Mouse (Mus musculus): ENCODE data around the gene Wnt7b. TPM values are rescaled to one million over a fixed set of nuclear protein-coding genes. Genes with fewer than 3 reads are reported as not detected.

Wnt7b gene
- polyA plus RNA-seq, 1 experiment = not detected

DNA sequence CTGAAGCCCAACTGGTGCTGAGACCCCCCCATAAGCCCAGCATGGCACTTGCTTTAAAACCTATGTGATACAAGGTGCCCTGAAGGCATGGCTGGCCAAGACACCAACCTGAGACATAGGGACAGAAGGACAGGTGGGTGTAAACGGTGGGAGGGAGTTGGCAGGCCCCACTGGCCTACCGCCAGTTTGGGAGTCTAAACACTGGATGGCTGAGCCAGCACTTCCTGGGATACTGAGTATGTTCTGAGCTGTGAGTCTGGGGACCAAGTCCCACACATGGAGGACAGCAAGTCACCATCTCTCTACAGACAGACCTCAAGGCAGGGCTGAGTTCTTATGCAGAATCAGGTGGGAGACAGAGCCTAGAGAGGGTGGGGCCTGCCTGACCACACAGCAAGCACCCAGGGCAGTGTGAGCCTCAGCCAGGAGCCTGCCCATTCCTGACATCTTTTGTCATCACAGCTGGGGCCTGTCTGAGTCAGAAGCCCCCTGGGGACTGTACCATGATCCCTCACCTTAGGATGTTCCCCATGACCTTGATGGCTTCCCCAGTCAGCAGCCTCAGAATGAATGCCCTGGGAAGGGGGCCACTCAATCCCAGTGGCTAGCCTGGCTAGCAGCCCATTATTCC lies 13.0 kb downstream of the Wnt7b start:
- Histone ChIP-seq H3K36me3 (ENCODE audit: control insufficient read depth, insufficient read depth, low read length) (no peaks in the 10 kb centered on the region), H3K27me3 (ENCODE audit: control insufficient read depth, insufficient read depth, low read length) (0 out of 2 replicates have a peak, but pooled peaks cover 7% of the 10 kb centered on the region), H3K4me1 (ENCODE audit: control insufficient read depth, insufficient read depth, insufficient read length, low read length) (no peaks in the 10 kb centered on the region), H3K27ac (ENCODE audit: insufficient read depth, low read depth, low read length) (no peak overlapping the region), H3K4me3 (ENCODE audit: low read depth, low read length) (no peak overlapping the region)
- 27% methylated on average over 2 of the region's 2 CpGs for WGBS
- TF ChIP-seq POLR2A (IDR thresholded peaks at IDR 0.05; ENCODE audit: low read depth, low read length) (no peak), CTCF (IDR thresholded peaks at IDR 0.05; ENCODE audit: extremely low read depth, insufficient read length, insufficient replicate concordance, low read depth, low read length) (no peak)

DNA sequence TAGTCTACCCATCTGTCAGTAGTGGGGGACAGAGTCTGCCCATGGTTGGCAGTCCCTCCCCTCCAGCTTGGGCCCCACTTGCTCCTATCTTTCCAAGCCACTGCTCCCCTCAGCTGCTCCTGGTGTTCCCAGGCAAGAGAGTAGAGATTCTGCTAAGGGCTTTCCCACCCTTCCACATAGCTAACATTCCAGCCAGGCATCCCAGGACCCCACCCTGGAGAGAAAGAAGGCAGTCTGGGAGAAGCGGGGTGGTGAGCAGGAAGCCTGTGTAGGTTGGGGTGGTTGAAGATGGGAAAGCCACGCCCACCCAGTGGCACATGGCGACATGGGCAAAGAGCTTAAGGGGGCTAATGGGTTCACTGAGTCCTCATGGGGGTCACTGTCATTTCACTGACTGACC lies 13.9 kb downstream of the Wnt7b start:
- WGBS = 72% methylated on average over 3 of the region's 3 CpGs
- no peak for TF ChIP-seq POLR2A (IDR thresholded peaks at IDR 0.05; ENCODE audit: low read depth, low read length)
- no peak for TF ChIP-seq CTCF (IDR thresholded peaks at IDR 0.05; ENCODE audit: extremely low read depth, insufficient read length, insufficient replicate concordance, low read depth, low read length)

DNA sequence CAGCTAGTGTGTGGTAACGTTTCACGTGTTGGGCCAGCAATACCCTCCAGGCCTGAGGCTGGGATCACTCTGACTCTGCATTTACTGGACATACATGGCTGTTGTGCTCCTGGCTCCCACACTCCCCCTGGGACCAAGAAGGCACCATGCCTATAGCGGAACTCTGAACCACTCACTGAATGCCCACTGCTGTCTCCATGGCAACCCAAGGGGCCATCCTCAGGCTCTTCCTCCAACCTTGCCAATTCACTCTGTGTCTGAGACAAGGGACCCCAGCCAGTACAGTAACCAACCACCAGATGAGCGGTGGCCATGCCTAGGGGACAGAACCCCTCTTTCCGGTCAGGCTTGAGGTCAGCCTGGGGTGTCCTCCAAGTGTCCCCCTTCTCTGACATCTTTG lies 17.3 kb downstream of the Wnt7b start:
- no peaks in the 10 kb centered on the region for H3K27me3 ChIP-seq (ENCODE audit: control insufficient read depth, insufficient read depth, low read length)
- WGBS = 92% methylated on average over 5 of the region's 5 CpGs
- no peak overlapping the region for H3K4me3 ChIP-seq (ENCODE audit: low read depth, low read length)
- H3K27ac ChIP-seq (ENCODE audit: insufficient read depth, low read depth, low read length) = no peak overlapping the region
- no peaks in the 10 kb centered on the region for H3K4me1 ChIP-seq (ENCODE audit: control insufficient read depth, insufficient read depth, insufficient read length, low read length)
- no peaks in the 10 kb centered on the region for H3K36me3 ChIP-seq (ENCODE audit: control insufficient read depth, insufficient read depth, low read length)
- TF ChIP-seq POLR2A (IDR thresholded peaks at IDR 0.05; ENCODE audit: low read depth, low read length) = no peak
- no peak for TF ChIP-seq CTCF (IDR thresholded peaks at IDR 0.05; ENCODE audit: extremely low read depth, insufficient read length, insufficient replicate concordance, low read depth, low read length)

More for the DNA sequence above, 13.9 kb downstream of the Wnt7b start:
- Histone ChIP-seq H3K36me3 (ENCODE audit: control insufficient read depth, insufficient read depth, low read length) (no peaks in the 10 kb centered on the region), H3K4me3 (ENCODE audit: low read depth, low read length) (no peak overlapping the region), H3K27ac (ENCODE audit: insufficient read depth, low read depth, low read length) (no peak overlapping the region), H3K27me3 (ENCODE audit: control insufficient read depth, insufficient read depth, low read length) (0 out of 2 replicates have a peak, but pooled peaks cover 2% of the 10 kb centered on the region), H3K4me1 (ENCODE audit: control insufficient read depth, insufficient read depth, insufficient read length, low read length) (no peaks in the 10 kb centered on the region)

- H3K4me1 ChIP-seq (ENCODE audit: control insufficient read depth, insufficient read depth, insufficient read length, low read length) = no peaks in the 10 kb centered on the region
- no peak overlapping the region for H3K27ac ChIP-seq (ENCODE audit: insufficient read depth, low read depth, low read length)
- H3K36me3 ChIP-seq (ENCODE audit: control insufficient read depth, insufficient read depth, low read length) = no peaks in the 10 kb centered on the region
- no peak for TF ChIP-seq POLR2A (IDR thresholded peaks at IDR 0.05; ENCODE audit: low read depth, low read length)
- TF ChIP-seq CTCF (IDR thresholded peaks at IDR 0.05; ENCODE audit: extremely low read depth, insufficient read length, insufficient replicate concordance, low read depth, low read length) = no peak
- no peaks in the 10 kb centered on the region for H3K27me3 ChIP-seq (ENCODE audit: control insufficient read depth, insufficient read depth, low read length)
- 77% methylated on average over 13 of the region's 13 CpGs for WGBS
- no peak overlapping the region for H3K4me3 ChIP-seq (ENCODE audit: low read depth, low read length)
These were observed 18.1 kb downstream of the Wnt7b start for GRCm38 (mm10) chr15:85564034-85564769.

DNA sequence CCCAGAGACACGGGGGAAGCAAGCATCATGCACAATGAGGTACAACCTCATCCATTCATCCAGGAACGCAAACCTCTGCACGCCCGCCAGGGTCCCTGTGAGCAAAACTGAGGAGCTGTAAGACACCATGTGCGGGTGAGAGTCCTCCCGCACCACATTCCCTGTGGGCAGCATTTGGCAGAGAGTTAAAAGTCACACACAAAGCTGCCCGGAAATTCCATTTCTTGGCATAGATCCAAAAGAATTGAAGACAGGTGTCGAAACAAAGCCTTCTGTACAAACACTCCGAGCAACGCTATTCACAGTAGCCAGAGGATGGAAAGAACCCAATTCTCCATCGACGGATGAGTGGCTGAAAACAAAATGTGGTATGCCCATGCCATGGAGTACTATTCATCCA lies 20.3 kb downstream of the Wnt7b start:
- 59% methylated on average over 12 of the region's 12 CpGs for WGBS
- Histone ChIP-seq H3K36me3 (ENCODE audit: control insufficient read depth, insufficient read depth, low read length) (no peaks in the 10 kb centered on the region), H3K4me1 (ENCODE audit: control insufficient read depth, insufficient read depth, insufficient read length, low read length) (no peaks in the 10 kb centered on the region), H3K27me3 (ENCODE audit: control insufficient read depth, insufficient read depth, low read length) (no peaks in the 10 kb centered on the region), H3K27ac (ENCODE audit: insufficient read depth, low read depth, low read length) (no peak overlapping the region), H3K4me3 (ENCODE audit: low read depth, low read length) (no peak overlapping the region)
- TF ChIP-seq POLR2A (IDR thresholded peaks at IDR 0.05; ENCODE audit: low read depth, low read length) (no peak), CTCF (IDR thresholded peaks at IDR 0.05; ENCODE audit: extremely low read depth, insufficient read length, insufficient replicate concordance, low read depth, low read length) (no peak)

DNA sequence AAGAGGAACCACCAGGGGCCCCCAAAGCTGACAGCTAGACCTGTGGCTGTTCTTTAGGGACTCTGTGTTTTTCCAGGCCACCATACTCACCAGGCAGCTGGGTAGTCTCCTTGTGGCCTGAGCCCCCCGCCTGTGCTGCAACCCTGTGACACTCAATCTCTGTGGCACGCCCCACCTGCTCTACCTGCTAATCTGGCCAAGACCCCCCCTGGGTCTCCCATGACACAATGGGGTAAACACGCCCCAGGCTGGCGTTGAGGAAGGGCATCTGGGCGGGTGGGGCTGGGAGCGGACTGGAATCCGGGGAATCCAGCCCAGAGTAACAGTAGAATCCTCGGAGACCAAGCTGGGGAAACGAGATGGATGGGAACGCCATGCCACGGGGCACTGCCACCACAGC lies 21.4 kb downstream of the Wnt7b start:
- H3K36me3 ChIP-seq (ENCODE audit: control insufficient read depth, insufficient read depth, low read length) = no peaks in the 10 kb centered on the region
- H3K27me3 ChIP-seq (ENCODE audit: control insufficient read depth, insufficient read depth, low read length) = no peaks in the 10 kb centered on the region
- no peak overlapping the region for H3K27ac ChIP-seq (ENCODE audit: insufficient read depth, low read depth, low read length)
- H3K4me3 ChIP-seq (ENCODE audit: low read depth, low read length) = no peak overlapping the region
- no peaks in the 10 kb centered on the region for H3K4me1 ChIP-seq (ENCODE audit: control insufficient read depth, insufficient read depth, insufficient read length, low read length)
- TF ChIP-seq POLR2A (IDR thresholded peaks at IDR 0.05; ENCODE audit: low read depth, low read length) (no peak), CTCF (IDR thresholded peaks at IDR 0.05; ENCODE audit: extremely low read depth, insufficient read length, insufficient replicate concordance, low read depth, low read length) (no peak)
- 51% methylated on average over 11 of the region's 11 CpGs for WGBS

DNA sequence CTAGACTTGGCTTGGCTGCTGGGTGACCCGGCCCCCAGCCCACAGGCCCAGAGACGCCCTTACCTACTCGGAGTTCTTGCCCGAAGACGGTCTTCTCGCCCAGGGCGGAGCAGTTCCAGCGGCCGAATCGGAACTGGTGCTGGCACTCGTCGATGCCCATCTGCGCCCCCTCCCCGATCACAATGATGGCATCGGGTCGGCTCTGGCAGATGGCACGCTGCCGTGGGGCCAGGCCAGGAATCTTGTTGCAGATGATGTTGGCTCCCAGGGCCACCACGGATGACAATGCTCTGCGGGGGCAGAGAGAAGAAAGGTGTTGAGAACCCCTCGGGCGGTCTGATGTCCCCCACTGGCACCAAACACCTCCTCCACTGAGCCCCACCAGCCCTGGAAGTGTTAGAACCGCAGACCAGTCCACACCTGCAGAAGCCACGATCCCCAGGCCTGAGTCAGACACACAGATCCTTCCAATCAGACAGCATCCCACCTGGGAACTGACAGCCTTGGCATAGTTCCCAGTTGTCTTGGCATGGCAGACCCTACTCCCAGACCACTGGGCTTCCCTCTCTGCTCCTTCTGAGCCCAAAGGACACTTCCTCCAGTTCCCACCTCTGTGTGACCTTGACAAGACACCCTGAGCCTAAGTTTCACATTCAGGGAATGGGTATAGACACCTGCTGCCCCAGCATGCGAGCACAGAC lies 23.3 kb downstream of the Wnt7b start:
- WGBS = 88% methylated on average over 25 of the region's 25 CpGs
- H3K4me3 ChIP-seq (ENCODE audit: low read depth, low read length) = no peak overlapping the region
- H3K27ac ChIP-seq (ENCODE audit: insufficient read depth, low read depth, low read length) = no peak overlapping the region
- TF ChIP-seq CTCF (IDR thresholded peaks at IDR 0.05; ENCODE audit: extremely low read depth, insufficient read length, insufficient replicate concordance, low read depth, low read length) (no peak), POLR2A (IDR thresholded peaks at IDR 0.05; ENCODE audit: low read depth, low read length) (no peak)
- H3K27me3 ChIP-seq (ENCODE audit: control insufficient read depth, insufficient read depth, low read length) = no peaks in the 10 kb centered on the region
- no peaks in the 10 kb centered on the region for H3K36me3 ChIP-seq (ENCODE audit: control insufficient read depth, insufficient read depth, low read length)
- H3K4me1 ChIP-seq (ENCODE audit: control insufficient read depth, insufficient read depth, insufficient read length, low read length) = no peaks in the 10 kb centered on the region
